Mouse (Mus musculus): ENCODE data around the gene Pde4a.
"Not testable (repeated sequence)": the region's sequence is repeated elsewhere in the genome, so short reads cannot be mapped to it uniquely, and the experiment has no call there.

Pde4a gene

DNA sequence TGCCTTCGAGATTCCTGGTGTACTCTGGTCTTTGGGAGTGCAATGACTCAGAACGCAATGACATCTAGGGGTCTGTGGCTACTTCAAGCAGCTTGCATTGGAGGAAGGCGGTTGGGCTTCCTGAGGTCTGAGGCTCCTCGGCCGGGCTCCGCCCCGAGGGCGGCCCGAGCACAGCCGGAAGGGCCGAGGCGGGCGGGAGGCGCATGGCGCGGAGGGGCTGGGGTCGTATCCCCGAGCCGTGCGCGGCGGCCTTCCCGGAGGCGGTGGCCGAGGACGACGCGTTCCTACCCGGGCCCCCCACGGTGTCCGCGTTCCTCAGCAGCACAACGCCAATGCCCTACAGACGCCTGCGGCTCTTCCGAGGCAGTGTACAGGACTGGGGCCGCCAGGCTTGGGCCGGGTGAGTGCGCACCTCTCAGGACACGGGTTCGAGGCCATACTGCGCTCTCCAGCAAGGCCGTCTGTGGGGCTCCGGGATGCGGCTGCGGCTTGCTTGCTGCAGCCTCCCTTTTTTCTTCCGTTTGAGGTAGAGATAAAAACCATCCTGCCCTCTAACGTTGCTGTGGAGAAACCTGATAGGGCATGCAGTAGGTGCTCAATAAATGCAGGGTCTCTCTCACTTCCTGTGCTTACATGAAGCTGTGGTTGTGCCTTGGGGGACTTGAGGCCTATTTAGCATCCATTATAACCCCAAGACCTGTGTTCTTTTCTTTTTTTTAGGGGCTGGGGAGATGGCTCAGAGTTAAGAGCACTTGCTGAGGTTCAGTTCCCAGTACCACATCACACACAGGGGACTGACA, 16.1 kb downstream of the Pde4a start:
- no peak for DNase-seq (ENCODE audit: extremely low spot score, low read depth, low spot score)

DNA sequence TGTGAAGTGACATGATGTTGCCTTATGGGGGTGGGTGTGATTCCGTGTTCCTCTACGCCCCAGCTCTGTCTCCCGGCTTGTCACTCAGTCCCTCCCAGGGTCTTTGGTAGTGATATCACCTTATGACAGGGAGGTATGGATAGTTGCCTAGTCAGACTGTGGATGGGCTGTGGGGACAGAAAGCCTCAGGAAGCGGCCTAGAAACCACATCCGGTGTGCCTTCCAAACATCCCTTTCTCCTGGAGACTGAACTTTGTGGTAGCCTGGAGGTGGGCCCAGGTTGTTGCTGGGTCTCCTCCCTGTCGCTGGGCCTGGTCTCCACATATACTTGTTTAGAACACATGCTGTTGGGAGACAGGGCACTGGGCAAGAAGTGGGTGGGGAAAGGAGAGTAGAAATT, 17.9 kb downstream of the Pde4a start:
- no peak for DNase-seq (ENCODE audit: extremely low spot score, low read depth, low spot score)

DNA sequence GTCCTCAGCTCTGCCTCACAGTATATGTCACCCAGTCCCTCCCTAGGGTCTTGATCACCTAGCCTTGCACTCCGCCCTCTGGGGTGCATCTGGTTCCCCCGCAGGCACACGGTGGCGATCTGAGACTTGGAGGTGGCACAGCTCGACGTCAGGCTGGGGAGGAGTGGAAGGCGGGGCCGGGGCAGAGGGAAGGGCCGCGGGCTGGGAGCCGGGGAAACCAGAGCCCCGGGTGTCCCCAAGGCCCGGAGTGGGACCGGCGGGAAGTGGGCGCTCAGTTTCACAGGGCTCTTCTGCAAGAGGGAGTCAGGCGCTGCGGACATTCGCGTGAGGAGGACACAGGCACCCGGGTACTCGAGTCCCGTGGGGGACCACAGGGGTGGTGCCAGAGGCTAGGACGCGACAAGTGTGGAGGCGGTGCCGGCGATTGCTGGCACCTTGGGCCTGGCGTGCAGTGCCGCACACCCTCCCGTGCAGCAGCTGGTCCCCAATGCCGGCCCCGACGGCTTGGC, 18.4 kb downstream of the Pde4a start:
- DNase-seq (ENCODE audit: extremely low spot score, low read depth, low spot score) = no peak

DNA sequence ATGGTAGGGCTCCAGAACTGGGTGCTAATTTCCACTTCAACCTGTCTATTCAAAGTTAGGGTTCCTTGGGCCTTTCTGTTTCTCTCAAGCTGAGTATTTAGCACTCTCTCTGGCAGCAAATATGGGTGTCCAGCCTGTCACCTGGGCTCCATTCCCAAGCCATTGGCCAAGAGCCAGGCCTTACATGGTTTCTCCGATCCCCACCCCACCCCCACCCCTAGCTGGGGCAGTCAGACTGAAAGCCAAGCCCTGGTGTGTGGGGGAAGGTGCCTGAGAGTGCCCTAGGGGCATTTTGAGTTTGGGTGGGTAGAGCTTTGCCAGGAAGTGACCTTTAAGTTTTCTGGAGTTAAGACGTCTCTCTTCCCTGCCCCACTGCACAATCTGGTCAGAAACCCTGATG, 19.2 kb downstream of the Pde4a start:
- no peak for DNase-seq (ENCODE audit: extremely low spot score, low read depth, low spot score)

DNA sequence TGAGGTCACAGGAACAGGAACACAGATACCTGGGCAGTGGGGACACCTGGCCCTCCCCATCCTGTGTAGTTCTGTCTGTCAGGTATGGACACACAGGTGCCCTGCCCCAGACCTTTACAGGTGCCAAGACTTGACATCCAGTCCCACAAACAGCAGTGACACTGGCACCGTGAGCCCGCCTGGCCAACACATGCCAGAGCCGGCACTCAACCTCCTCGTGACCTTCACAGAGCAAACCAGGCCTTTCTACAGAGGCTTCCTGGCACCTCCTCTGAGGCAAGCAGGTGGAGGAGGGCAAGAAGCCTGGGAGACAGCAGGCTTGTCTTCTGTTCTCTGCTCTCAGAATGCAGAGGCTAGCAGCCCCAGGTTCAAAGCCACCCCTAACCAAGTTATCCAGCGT, 19.9 kb downstream of the Pde4a start:
- no peak for DNase-seq (ENCODE audit: extremely low spot score, low read depth, low spot score)

DNA sequence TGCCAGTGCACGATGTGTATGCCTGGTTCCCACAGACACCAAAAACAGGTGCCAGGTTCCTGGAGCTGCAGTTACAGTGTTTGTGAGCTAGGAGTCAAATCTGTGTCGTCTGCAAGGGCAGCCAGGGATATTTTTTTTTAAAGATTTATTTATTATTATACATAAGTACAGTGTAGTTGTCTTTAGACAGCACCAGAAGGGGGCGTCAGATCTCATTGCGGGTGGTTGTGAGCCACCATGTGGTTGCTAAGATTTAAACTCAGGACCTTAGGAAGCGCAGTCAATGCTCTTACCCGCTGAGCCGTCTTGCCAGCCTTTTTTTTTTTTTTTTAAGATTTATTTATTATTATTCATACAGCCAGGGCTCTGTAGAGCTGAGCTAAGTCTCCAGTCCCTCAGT, 24.4 kb downstream of the Pde4a start:
- no peak for DNase-seq (ENCODE audit: extremely low spot score, low read depth, low spot score)

DNA sequence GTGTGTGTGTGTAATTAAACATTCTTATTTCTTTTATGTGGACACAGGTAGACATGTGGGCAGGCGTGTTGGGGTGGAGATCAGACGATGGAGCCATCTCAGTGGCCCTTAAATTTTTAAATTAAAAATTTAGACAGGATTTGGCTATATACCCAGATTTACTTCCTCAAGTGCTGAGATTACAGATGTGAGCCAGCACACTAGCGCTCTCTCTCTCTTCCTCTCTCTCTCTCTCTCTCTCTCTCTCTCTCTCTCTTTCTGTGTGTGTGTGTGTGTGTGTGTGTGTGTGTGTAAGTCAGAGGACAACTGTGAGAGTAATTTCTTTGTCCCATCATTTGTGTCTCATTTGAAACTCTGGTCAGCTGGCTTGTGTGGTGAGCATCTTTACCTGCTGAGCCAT, 25.2 kb downstream of the Pde4a start:
- no peak for DNase-seq (ENCODE audit: extremely low spot score, low read depth, low spot score)

DNA sequence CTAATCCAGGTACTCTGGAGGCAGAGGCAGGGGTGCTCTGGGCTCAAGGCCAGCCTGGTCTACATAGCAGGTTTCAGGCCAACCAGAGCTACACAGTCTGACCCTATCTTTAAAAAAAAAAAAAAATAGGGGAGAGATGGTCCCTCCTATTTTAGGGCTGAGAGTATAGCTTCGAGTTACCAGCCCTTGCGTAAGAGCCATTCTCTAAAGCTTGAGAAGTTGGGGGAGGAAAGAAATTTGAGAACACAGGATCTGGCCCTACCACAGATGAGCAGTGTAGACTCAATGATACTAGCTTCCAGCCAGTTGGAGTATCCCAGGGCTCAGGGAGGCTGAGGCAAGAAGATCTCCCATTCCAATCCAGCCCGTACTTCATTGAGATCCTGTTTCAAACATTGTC, 28.3 kb downstream of the Pde4a start:
- DNase-seq (ENCODE audit: extremely low spot score, low read depth, low spot score) = no peak

DNA sequence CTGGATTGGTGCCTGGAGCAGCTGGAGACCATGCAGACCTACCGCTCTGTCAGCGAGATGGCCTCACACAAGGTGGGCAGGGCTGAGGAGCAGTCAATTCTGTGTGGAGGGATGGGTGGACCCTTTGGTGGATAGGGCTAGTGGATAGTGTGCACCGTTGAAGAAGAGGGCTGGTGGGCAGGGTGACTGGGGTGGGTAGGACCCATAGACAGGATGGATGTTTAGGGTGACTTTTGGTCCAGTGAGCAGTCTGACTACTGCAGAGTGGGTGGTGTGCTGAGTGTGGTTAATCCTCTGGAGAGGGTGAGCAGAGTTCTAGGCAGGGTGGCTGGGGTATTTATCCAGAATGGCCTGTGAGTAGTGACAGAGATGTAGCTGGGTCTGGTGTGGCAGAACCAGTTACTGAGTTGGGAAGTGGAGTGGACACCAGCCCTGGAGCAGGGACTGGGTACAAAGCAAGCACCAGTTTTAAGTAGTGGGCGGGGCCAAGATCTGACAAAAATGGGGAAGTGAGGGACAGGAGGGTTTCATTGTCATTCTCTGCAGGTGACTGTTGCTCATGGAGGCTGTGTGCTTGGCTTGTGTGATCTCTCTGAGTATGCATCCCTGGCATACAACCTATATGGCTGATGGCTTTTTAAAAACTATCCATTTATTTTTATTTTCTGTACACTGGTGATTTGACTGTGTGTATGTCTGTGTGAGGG, 29.4 kb downstream of the Pde4a start:
- DNase-seq (ENCODE audit: extremely low spot score, low read depth, low spot score) = no peak

DNA sequence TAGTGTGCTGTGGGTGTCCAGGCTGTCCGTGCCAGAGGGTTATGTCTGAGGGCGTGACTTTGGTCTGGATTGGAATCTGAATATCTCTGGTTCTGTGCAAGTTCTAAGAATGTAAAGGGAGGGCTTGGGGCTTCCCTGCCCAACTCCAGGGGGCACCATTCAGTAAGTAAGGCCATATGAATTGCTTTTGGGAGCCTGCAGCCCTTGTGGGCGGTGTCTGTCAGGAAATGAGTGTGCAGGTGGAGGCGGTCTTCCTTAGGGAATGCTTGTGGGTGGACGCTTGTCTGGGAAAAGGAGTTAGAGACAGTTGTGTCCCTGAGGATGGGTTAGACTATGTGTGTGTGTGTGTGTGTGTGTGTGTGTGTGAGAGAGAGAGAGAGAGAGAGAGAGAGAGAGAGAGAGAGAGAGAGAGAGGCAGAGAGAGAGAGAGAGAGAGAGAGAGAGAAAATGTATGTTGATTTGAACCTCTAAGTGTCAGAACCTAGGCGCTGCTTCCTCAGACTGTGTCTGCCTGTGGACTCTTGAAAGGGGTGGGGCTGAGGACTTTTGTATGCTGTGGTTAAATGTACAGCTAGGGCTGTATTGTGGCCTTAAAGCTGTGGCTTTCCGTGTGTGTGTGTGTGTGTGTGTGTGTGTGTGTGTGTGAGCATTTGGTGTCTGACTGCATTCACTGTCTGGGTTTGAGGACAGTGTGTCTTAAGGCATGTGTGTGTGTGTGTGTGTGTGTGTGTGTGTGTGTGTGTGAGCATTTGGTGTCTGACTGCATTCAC, 30.4 kb downstream of the Pde4a start:
- DNase-seq (ENCODE audit: extremely low spot score, low read depth, low spot score) = not testable (repeated sequence)

DNA sequence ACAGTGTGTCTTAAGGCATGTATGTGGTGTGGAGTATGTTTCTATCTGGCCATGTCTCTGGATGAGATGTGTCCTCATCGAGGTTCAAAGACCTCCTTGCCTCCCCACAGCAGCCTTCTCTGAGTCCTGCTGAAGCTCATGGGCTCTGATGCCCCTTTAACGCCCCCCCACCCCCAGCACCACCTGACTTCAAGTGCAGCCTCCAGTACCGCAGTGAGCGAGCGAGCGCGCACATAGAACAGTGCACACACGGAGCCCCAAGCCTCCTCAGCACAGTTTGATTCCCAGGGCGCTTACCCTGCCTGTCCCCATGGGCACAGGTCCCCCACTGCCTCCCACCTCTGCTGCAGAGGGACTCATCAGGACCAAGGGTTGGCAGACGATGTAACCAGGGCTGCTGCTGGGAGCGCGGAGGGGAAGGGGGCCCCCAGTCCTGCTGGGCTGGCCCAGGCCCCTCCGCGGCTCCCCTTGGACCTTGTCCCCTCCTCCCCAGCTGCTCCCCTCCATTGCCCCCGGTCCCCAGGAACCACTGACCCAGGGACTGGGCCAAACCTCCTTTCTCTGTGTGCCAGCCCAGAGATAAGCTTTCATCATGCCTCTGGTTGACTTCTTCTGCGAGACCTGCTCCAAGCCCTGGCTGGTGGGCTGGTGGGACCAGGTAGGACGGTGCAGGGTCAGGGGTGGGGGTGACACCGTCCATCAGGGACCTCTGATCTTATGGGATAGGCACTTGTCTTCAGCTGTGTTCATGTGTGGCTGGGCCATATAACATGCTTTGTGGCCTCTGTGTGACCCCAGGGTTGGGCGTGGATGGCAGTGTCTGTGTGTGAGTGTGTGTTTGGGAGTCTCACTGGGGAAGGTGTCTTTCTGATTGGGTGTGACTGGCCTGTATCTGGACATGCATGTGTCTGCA, 31.3 kb downstream of the Pde4a start:
- DNase-seq (ENCODE audit: extremely low spot score, low read depth, low spot score) = no peak

DNA sequence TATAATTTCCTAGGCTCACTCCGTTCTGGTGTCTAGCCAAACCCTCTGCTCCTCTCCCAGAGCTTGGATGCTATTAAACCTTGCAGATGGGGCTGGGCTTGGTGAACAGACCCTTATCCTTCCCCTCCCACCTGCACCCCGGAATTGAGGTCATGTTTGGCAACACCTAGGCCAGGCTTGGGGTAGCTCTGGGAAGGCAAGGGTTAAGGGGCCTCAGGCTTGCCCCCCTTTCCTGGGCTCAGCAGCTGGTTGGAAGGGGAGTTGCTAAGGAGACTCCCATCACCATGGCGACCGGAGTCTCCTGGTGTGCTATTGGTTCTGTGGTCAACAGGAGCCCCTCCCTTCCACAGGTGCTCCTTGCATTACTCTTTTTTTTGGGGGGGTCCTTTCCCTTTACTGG, 32.5 kb downstream of the Pde4a start:
- no peak for DNase-seq (ENCODE audit: extremely low spot score, low read depth, low spot score)

DNA sequence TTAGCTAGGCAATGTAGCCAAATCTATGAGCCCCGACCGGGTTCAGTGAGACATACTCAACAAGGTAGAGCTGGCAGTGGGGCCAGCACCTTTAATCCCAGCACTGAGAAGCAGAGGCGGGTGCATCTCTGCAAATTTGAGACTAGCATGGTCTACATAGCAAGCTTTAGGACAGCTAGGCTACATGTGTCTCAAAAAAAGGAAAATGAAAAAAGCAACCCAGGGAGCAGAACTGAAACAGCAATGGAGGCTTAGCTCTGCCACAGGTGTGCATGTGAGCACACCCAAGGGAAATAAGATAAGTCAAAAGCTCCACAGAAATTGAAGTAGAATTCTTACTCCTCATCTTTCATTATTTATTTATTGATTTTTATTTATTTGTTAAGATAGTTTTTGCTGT, 33.4 kb downstream of the Pde4a start:
- no peak for DNase-seq (ENCODE audit: extremely low spot score, low read depth, low spot score)

DNA sequence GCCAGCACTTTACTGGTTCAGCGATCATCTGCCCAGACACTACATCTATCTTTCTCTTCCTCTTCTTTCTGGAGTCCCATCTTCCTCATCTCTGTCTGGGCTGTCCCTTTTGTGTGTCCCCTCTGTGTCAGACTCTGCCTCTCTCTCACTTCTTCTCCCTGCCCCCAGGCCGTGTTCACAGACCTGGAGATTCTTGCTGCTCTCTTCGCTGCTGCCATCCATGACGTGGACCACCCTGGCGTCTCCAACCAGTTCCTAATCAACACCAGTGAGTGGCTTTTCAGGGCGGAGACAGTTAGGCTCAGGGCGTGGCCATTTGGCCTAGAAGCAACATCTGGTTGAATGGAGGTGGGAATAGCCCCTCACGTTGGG, 38.6 kb downstream of the Pde4a start:
- no peak for DNase-seq (ENCODE audit: extremely low spot score, low read depth, low spot score)

DNA sequence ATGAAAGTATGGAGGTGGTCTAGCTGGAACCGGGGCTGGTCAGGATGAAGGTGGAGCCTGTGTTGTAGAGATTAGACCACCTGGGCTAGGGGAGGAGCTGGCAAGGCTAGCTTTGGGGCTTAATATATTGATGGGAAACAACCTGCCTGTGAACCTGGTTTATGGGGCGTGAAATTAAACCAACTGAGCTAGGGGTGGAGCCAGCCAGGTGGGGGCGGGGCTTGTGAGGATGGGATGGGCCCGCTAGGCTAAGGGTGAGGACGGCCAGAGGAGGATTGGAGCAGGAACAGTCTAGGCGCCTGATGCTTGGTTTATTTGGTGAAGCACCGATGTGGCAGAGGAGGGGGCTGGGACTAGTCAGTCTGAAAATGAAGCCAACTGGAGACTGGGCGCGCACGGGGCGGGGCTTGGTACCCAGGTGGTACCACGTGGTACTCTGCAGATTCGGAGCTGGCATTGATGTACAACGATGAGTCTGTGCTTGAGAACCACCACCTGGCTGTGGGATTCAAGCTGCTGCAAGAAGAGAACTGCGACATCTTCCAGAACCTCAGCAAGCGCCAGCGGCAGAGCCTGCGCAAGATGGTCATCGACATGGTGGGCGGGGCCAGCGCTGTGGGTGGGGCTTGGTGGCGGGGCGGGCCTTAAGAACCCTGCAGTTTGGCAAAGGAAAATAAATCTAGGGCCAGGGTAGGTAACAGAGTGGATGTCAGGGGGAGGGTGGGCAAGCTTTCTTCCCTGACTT, 39.2 kb downstream of the Pde4a start:
- DNase-seq (ENCODE audit: extremely low spot score, low read depth, low spot score) = no peak

DNA sequence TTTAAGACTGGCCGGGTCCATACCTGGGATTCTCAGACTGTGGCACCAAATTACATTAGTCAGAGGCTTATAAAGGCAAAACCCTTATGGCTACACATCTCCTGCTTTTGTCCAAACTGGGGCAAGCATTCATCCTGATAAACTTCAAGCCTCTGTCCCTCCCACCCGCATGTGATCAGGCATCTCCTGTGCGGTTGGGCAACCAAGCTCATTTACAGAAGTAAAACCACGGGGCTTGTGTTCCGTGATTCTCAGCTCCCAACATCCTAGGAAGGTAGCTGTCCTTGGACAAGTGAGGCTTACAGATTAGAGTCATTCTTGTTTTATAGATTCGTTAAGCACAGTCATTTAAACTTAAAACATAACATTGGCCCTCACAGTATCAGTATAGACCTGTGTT, 41.3 kb downstream of the Pde4a start:
- no peak for DNase-seq (ENCODE audit: extremely low spot score, low read depth, low spot score)

DNA sequence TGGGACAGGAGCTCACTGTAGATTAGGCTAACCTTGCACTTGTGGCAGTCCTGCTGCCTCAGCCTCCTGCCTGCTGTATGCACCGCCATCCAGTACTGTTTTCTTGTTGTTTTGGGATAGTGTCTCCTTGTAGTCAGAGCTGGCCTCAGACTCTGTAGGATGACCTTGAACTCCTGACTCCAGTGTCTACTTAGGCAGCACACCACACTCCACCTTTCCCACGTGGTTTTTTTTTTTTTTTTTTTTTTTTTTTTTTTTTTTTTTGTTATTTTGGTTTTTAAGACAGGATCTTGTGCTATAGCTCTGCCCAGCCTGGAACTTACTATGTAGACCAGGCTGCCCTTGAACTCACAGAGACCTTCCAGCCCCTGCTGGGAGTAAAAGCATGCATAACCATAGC, 43.1 kb downstream of the Pde4a start:
- no peak for DNase-seq (ENCODE audit: extremely low spot score, low read depth, low spot score)

DNA sequence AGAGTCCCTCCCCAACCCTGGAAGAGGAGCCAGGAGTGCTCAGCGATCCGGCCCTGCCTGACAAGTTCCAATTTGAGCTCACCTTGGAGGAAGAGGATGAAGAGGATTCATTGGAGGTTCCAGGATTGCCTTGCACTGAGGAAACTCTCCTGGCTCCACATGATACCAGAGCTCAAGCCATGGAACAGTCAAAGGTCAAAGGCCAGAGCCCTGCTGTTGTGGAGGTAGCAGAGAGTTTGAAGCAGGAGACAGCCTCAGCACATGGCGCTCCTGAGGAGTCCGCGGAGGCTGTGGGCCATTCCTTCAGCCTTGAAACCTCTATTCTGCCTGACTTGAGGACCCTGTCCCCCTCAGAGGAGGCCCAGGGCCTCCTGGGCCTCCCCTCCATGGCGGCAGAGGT, 45.3 kb downstream of the Pde4a start:
- no peak for DNase-seq (ENCODE audit: extremely low spot score, low read depth, low spot score)

DNA sequence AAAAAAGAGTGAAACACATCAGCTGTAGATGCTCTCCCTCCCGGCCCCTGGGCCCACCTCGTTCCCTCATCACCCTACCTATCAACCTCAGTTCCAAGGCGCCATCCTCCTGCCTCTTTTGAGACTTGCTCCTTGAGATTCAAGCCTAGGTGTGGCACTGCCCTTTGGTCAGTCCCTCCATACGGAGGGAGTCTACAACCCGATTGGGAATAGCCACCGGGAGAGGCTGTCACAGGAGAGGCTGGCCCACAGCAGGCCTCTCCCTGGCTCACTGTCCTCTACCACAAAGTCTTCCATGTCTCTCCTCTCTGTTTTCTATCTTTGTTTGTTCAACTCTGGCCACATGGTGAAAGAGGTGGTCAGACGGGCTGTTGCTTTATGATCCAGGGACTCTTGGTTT, 46.1 kb downstream of the Pde4a start:
- no peak for DNase-seq (ENCODE audit: extremely low spot score, low read depth, low spot score)

DNA sequence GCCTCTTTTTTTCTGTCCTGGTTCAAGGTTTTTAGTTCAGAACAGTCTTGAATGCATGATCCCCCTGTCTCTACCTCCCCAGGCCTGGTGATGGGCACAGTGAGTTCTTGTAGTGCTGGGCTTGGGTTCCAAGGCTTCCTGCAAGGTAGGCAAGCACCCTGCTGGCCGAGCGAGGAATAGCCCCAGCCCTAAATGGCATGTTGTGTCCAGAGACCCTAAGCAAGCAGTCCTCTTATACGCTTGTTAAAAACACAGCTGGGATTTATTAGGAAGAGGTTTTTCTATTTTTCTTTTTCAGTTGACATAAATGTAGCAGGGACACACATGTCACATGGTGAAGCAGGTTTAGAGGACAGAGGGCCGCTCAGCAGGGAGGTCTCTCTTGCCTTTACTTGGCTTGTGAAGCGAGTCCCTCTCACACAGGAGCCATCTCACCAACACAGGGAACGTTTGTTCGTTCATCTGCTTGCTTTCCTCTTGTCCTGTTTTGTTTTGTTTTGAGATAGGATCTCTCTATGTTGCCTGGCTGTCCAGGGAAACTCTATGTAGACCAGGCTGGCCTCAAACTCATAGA, 48.2 kb downstream of the Pde4a start:
- no peak for DNase-seq (ENCODE audit: extremely low spot score, low read depth, low spot score)

All from hindlimb bud, embryonic 11.5 days (tissue).